Mouse (Mus musculus) stomach, embryonic 15.5 days (tissue): ENCODE results near the gene Map4k3. TPM values are rescaled to one million over a fixed set of nuclear protein-coding genes. Genes with fewer than 3 reads are reported as not detected.

Experiments used
- polyA plus RNA-seq: library from polyadenylated mRNA; unstranded; fragments of >200 nt; fragmentation: Nextera tagmentation; extraction: Ambion mirVana; gene quantifications from 2 replicates; pipeline ENCODE4 v1.2.1, GENCODE M21; 2015

The Map4k3 gene
- polyA plus RNA-seq, 1 experiment from 2014 or later: 28.9 TPM

Other genes with a start within 250 kb of the Map4k3 start
- gene Sos1, start 248.0 kb downstream of the Map4k3 start, polyA plus RNA-seq: 4.7 and 5.1 TPM in 2 replicates
- 0.17 and 0.26 TPM in 2 replicates for gene Cdkl4, start 150.7 kb downstream of the Map4k3 start, polyA plus RNA-seq
- 3.5 and 4.2 TPM in 2 replicates for gene Tmem178, start 216.1 kb upstream of the Map4k3 start, polyA plus RNA-seq